ENCODE assay signal across 11 mouse cellular contexts in the genomic region with DNA sequence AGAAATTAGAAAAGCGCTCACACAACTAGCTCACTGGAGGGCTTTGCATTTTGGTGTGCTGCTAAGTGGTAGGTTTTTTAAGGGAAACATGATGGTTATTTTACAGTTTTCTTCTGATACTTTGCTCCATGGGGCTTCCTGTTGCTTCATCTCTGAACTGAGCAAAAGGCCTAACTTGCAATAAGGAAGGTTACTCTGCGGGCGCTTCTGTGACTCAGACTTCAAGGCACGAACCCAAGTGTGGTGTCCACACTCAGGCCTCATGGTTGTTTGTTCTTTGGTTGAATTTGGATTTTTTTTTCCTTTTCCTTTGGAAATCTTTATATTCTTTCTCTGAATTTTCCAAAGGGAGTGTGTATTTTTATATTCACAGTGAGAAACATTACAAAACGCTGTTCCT.
DNase-seq lines count a peak whose midpoint lies in the region; ATAC-seq and TF ChIP-seq lines count a peak whose summit lies in the region.
"Had no signal": no experiment of that assay in that cellular context is flagged by ENCODE, and none has a peak within 500 bp of the region (broad histone marks: within the 10 kb centered on the region; RNA-seq: fewer than 3 reads in every experiment).

No protein-coding gene starts in this region.

- no peaks in the 10 kb centered on the region for H3K9me3 ChIP-seq in neural tube, embryonic 15.5 days (replicated peaks)
- H3K9me3 ChIP-seq: forebrain, embryonic 12.5 days; hindbrain, embryonic 13.5 days; intestine, embryonic 15.5 days had no signal

- TF ChIP-seq CTCF in layer of hippocampus, adult 2 months (conservative IDR thresholded peaks at IDR 0.05): no peak

- 0 out of 2 replicates have a peak, but pooled peaks cover 5% of the 10 kb centered on the region for H3K4me1 ChIP-seq in neural tube, embryonic 15.5 days
- H3K4me1 ChIP-seq: forebrain, embryonic 12.5 days; hindbrain, embryonic 13.5 days; intestine, embryonic 15.5 days had no signal

- peak; percentile 30 for DNase-seq in adrenal gland, postnatal 14 days
- DNase-seq in adrenal gland, adult 18-20 months (ENCODE audit: low spot score in 2 of 2): no peak
- DNase-seq in layer of hippocampus, adult 2 months (ENCODE audit: low spot score in 2 of 2): no peak
- DNase-seq in layer of hippocampus, adult 18-20 months (ENCODE audit: low spot score in 2 of 2): no peak
- no peak for DNase-seq in neural tube, embryonic 10.5 days (ENCODE audit: extremely low spot score, low spot score)
- no peak for DNase-seq in embryo, embryonic 10.5 days (ENCODE audit: low spot score)

- H3K4me2 ChIP-seq in neural tube, embryonic 15.5 days: no peak overlapping the region
- H3K4me2 ChIP-seq: forebrain, embryonic 12.5 days; hindbrain, embryonic 13.5 days; intestine, embryonic 15.5 days had no signal

- H3K4me3 ChIP-seq in layer of hippocampus, adult 2 months: no peak overlapping the region
- no peak overlapping the region for H3K4me3 ChIP-seq in neural tube, embryonic 15.5 days (replicated peaks)
- H3K4me3 ChIP-seq: forebrain, embryonic 12.5 days; hindbrain, embryonic 13.5 days; intestine, embryonic 15.5 days had no signal

- H3K9ac ChIP-seq in neural tube, embryonic 15.5 days (replicated peaks): no peak overlapping the region
- H3K9ac ChIP-seq: forebrain, embryonic 12.5 days; hindbrain, embryonic 13.5 days; intestine, embryonic 15.5 days had no signal

- peak overlapping the region; percentile 72 for H3K27ac ChIP-seq in layer of hippocampus, adult 2 months
- H3K27ac ChIP-seq in neural tube, embryonic 15.5 days (replicated peaks): peak overlapping the region; percentile 33; the same call in 1 of the 2 replicates
- H3K27ac ChIP-seq: forebrain, embryonic 12.5 days; hindbrain, embryonic 13.5 days; intestine, embryonic 15.5 days had no signal

- ATAC-seq in neural tube, embryonic 15.5 days (ENCODE audit: low FRiP score): no peak
- ATAC-seq in megakaryocyte progenitor cell, adult 5-6 weeks (replicated peaks; ENCODE audit: poor library complexity): peak; percentile 59
- ATAC-seq: intestine, embryonic 15.5 days had no signal

- H3K27me3 ChIP-seq in neural tube, embryonic 15.5 days (replicated peaks): no peaks in the 10 kb centered on the region
- H3K27me3 ChIP-seq: intestine, embryonic 15.5 days had no signal

- WGBS in neural tube, embryonic 15.5 days: 90% methylated on average over 5 of the region's 5 CpGs

- H3K36me3 ChIP-seq in neural tube, embryonic 15.5 days: no peaks in the 10 kb centered on the region; the same call in 1 of the 2 replicates
- H3K36me3 ChIP-seq: forebrain, embryonic 12.5 days; hindbrain, embryonic 13.5 days; intestine, embryonic 15.5 days had no signal
